Mouse (Mus musculus) left cerebral cortex, postnatal 14 days (tissue): ENCODE data around the gene Myo16. TPM values are rescaled to one million over a fixed set of nuclear protein-coding genes. Genes with fewer than 3 reads are reported as not detected.

Source experiments
- DNase-seq, 2 experiments: peaks; one replicate each; pipeline ENCODE4 v3.0.0; 2021 to 2022; ENCODE audit warnings: low spot score in 2 of 2, mixed read lengths in 1 of 2
- intact Hi-C: fragments of 180-260 bp; cut with DNase I; formaldehyde crosslinking; loops from one replicate; pipeline ENCODE4 v1.15.1; 2025
- total RNA-seq, 2 experiments: library from RNA; stranded (reverse); gene quantifications; 2 replicates each; pipeline ENCODE4 v1.2.3; 2021

Myo16 gene
- total RNA-seq, 2 experiments from 2014 or later = 59.3 to 64.5 TPM

GRCm38 (mm10) chr8:10438772-10439171, 285.1 kb downstream of the Myo16 start:
- intact Hi-C loops = loop anchor here (2.0 to 10.0 kb wide), 3 partner anchors 386 to 734 kb away; no protein-coding TSS in a partner anchor
- DNase-seq = peak; percentile 83 to 85

GRCm38 (mm10) chr8:10439595-10440453, 286.1 kb downstream of the Myo16 start:
- no peak for DNase-seq
- intact Hi-C loops = loop anchor here (2.0 to 10.0 kb wide), 3 partner anchors 385 to 732 kb away; no protein-coding TSS in a partner anchor

- intact Hi-C loops = no loop called here
- DNase-seq = no peak
These were observed 288.9 kb downstream of the Myo16 start for GRCm38 (mm10) chr8:10442562-10442961.

- intact Hi-C loops = no loop called here
- DNase-seq = no peak
These were observed 291.3 kb downstream of the Myo16 start for GRCm38 (mm10) chr8:10445011-10445410.

GRCm38 (mm10) chr8:10448545-10448944, 294.8 kb downstream of the Myo16 start:
- intact Hi-C loops = no loop called here
- DNase-seq = peak in 1 of 2 experiments; percentile 35

GRCm38 (mm10) chr8:10453046-10453445, 299.3 kb downstream of the Myo16 start:
- intact Hi-C loops = no loop called here
- DNase-seq = no peak

- peak in 1 of 2 experiments; percentile 45 for DNase-seq
- intact Hi-C loops = no loop called here
These were observed 304.5 kb downstream of the Myo16 start for GRCm38 (mm10) chr8:10458151-10458649.

- DNase-seq = no peak
- intact Hi-C loops = no loop called here
These were observed 308.6 kb downstream of the Myo16 start for GRCm38 (mm10) chr8:10462271-10462670.

- intact Hi-C loops = no loop called here
- no peak for DNase-seq
These were observed 314.8 kb downstream of the Myo16 start for GRCm38 (mm10) chr8:10468490-10468889.

- intact Hi-C loops = loop anchor here (10.0 kb wide), 1 partner anchor 535 kb away; the partner anchor contains the start of gene Irs2
- peak; percentile 57 to 63 for DNase-seq
These were observed 315.9 kb downstream of the Myo16 start for GRCm38 (mm10) chr8:10469658-10470057.

- intact Hi-C loops = loop anchor here (10.0 kb wide), 1 partner anchor 535 kb away; the partner anchor contains the start of gene Irs2
- DNase-seq = no peak
These were observed 316.6 kb downstream of the Myo16 start for GRCm38 (mm10) chr8:10470280-10470679.

- intact Hi-C loops = loop anchor here (10.0 kb wide), 1 partner anchor 532 kb away; the partner anchor contains the start of gene Irs2
- no peak for DNase-seq
These were observed 318.7 kb downstream of the Myo16 start for GRCm38 (mm10) chr8:10472371-10472770.

- intact Hi-C loops = loop anchor here (10.0 kb wide), 1 partner anchor 530 kb away; the partner anchor contains the start of gene Irs2
- peak; percentile 62 to 78 for DNase-seq
These were observed 320.7 kb downstream of the Myo16 start for GRCm38 (mm10) chr8:10474446-10474845.

- no peak for DNase-seq
- intact Hi-C loops = loop anchor here (5.0 to 10.0 kb wide), 2 partner anchors 48 to 526 kb away; partner anchors contain the start of gene Irs2
These were observed 325.3 kb downstream of the Myo16 start for GRCm38 (mm10) chr8:10479059-10479458.

- intact Hi-C loops = no loop called here
These were observed 327.1 kb downstream of the Myo16 start for GRCm38 (mm10) chr8:10480850-10481249.

GRCm38 (mm10) chr8:10482064-10482463, 328.4 kb downstream of the Myo16 start:
- no peak for DNase-seq
- intact Hi-C loops = no loop called here

More at GRCm38 (mm10) chr8:10480850-10481249, 327.1 kb downstream of the Myo16 start:
- no peak for DNase-seq

GRCm38 (mm10) chr8:10482880-10483279, 329.2 kb downstream of the Myo16 start:
- no peak for DNase-seq
- intact Hi-C loops = no loop called here

- DNase-seq = no peak
These were observed 330.1 kb downstream of the Myo16 start for GRCm38 (mm10) chr8:10483841-10484240.

GRCm38 (mm10) chr8:10489738-10490419, 336.2 kb downstream of the Myo16 start:
- intact Hi-C loops = no loop called here
- peak; percentile 17 to 21 for DNase-seq

More at GRCm38 (mm10) chr8:10483841-10484240, 330.1 kb downstream of the Myo16 start:
- intact Hi-C loops = no loop called here

GRCm38 (mm10) chr8:10490420-10490784, 336.7 kb downstream of the Myo16 start:
- intact Hi-C loops = no loop called here
- DNase-seq = no peak
